Mouse (Mus musculus) CH12.LX (cell line): Measurements from ENCODE around the gene Arfip2. TPM values are rescaled to one million over a fixed set of nuclear protein-coding genes. Genes with fewer than 3 reads are reported as not detected.

ENCODE experiments used
- DNase-seq: peaks from one replicate; pipeline ENCODE4 v3.0.0-alpha.2; 2013; ENCODE audit errors: extremely low read depth
- H3K27ac ChIP-seq: 2 replicates; pipeline ENCODE4 v1.5.1; 2012; ENCODE audit warnings: low read depth, mild to moderate bottlenecking, control low read depth, moderate library complexity; ENCODE audit not compliant: insufficient read depth
- H3K27me3 ChIP-seq: replicated peaks from 2 replicates; pipeline ENCODE3; 2012; ENCODE audit warnings: inconsistent platforms
- H3K36me3 ChIP-seq, 2 experiments: replicated peaks in 1 of 2; 2 replicates each; pipeline versions ENCODE3 to v1.6.1; 2012; ENCODE audit warnings: inconsistent platforms in 1 of 2, low read length in 1 of 2, mild to moderate bottlenecking in 1 of 2, mixed read lengths in 1 of 2, moderate library complexity in 1 of 2; ENCODE audit not compliant: control insufficient read depth in 1 of 2, insufficient read depth in 1 of 2
- H3K4me1 ChIP-seq, 2 experiments: 2 replicates each; pipeline ENCODE4 v1.6.1; 2012; ENCODE audit warnings: inconsistent platforms in 1 of 2, moderate library complexity in 1 of 2; ENCODE audit not compliant: insufficient read depth in 2 of 2, control insufficient read depth in 1 of 2
- H3K4me2 ChIP-seq: 2 replicates; pipeline ENCODE4 v1.6.1; 2012; ENCODE audit warnings: low read depth, mild to moderate bottlenecking, control low read depth; ENCODE audit not compliant: poor library complexity, insufficient read depth, severe bottlenecking
- H3K4me3 ChIP-seq, 3 experiments: fragments of 150-350 bp in 1 of 3; sonication (generic) in 1 of 3; replicated peaks in 1 of 3; 2 replicates each; pipeline versions ENCODE3 to v1.5.1; 2011 to 2012; ENCODE audit warnings: low read depth in 2 of 3, low read length in 2 of 3, mild to moderate bottlenecking in 2 of 3, moderate library complexity in 2 of 3, control low read depth in 1 of 3, improper control_type of control experiment in 1 of 3, inconsistent platforms in 1 of 3, mixed read lengths in 1 of 3; ENCODE audit not compliant: poor library complexity in 1 of 3
- H3K79me2 ChIP-seq: replicated peaks from 2 replicates; pipeline ENCODE4 v1.6.1; 2012; ENCODE audit warnings: mild to moderate bottlenecking, moderate library complexity; ENCODE audit not compliant: control insufficient read depth, poor library complexity, insufficient read depth, severe bottlenecking; ENCODE audit errors: extremely low read depth
- H3K9ac ChIP-seq: 2 replicates; pipeline ENCODE4 v1.6.1; 2012; ENCODE audit warnings: low read depth, mild to moderate bottlenecking, control low read depth, moderate library complexity; ENCODE audit not compliant: insufficient read depth
- H3K9me3 ChIP-seq: replicated peaks from 2 replicates; pipeline ENCODE3; 2012; ENCODE audit warnings: low read length, inconsistent platforms, mixed read lengths
- BHLHE40 ChIP-seq: IDR thresholded peaks from 2 replicates; pipeline ENCODE4 v1.6.1; 2011; ENCODE audit warnings: mild to moderate bottlenecking, low read depth, low read length, improper control_type of control experiment
- E2F4 ChIP-seq: IDR thresholded peaks from 2 replicates; pipeline ENCODE4 v1.6.1; 2011; ENCODE audit warnings: low read depth, low read length, improper control_type of control experiment; ENCODE audit not compliant: insufficient replicate concordance
- GABPA ChIP-seq: IDR thresholded peaks from 2 replicates; pipeline ENCODE4 v1.6.1; 2012; ENCODE audit warnings: low read depth, low read length, improper control_type of control experiment, inconsistent platforms; ENCODE audit not compliant: insufficient replicate concordance
- MEF2A ChIP-seq: IDR thresholded peaks from 2 replicates; pipeline ENCODE4 v1.6.1; 2014; ENCODE audit warnings: low read depth, mild to moderate bottlenecking, inconsistent platforms, low read length, improper control_type of control experiment, borderline replicate concordance
- MXI1 ChIP-seq: IDR thresholded peaks from 2 replicates; pipeline ENCODE4 v1.6.1; 2011; ENCODE audit warnings: mild to moderate bottlenecking, low read depth, low read length, improper control_type of control experiment
- NRF1 ChIP-seq: IDR thresholded peaks from 2 replicates; pipeline ENCODE4 v1.6.1; 2014; ENCODE audit warnings: low read depth, mild to moderate bottlenecking, inconsistent platforms, low read length, improper control_type of control experiment, moderate library complexity
- SMC3 ChIP-seq: IDR thresholded peaks from 2 replicates; pipeline ENCODE4 v1.6.1; 2011; ENCODE audit warnings: low read depth, low read length, improper control_type of control experiment
- TCF12 ChIP-seq: IDR thresholded peaks from 2 replicates; pipeline ENCODE4 v1.6.1; 2014; ENCODE audit warnings: low read depth, mild to moderate bottlenecking, inconsistent platforms, low read length, improper control_type of control experiment
- ZKSCAN1 ChIP-seq: IDR thresholded peaks from 2 replicates; pipeline ENCODE4 v1.6.1; 2012; ENCODE audit warnings: low read depth, inconsistent platforms, low read length, improper control_type of control experiment, borderline replicate concordance
- ZNF384 ChIP-seq: IDR thresholded peaks from 2 replicates; pipeline ENCODE4 v1.6.1; 2012; ENCODE audit warnings: low read depth, low read length, improper control_type of control experiment, inconsistent platforms
- dilution Hi-C: fragments of 300-500 bp; cut with MboI; formaldehyde crosslinking; loops from 2 replicates; pipeline ENCODE4 v1.14.3; 2020; ENCODE audit warnings: low sequenced_read_pairs; ENCODE audit not compliant: extremely low pct_unique_long_range_greater_than_20kb, extremely low pct_ligation_motif_present
- in situ Hi-C: fragments of 300-500 bp; cut with MboI; formaldehyde crosslinking; loops from 3 replicates; pipeline ENCODE4 v1.14.3; 2019; ENCODE audit warnings: low sequenced_read_pairs, low pct_ligation_motif_present, low pct_unique_long_range_greater_than_20kb, mixed read lengths
- polyA plus RNA-seq: library from polyadenylated mRNA; unstranded; fragments of >175 nt; gene quantifications from 2 replicates; pipeline ENCODE4 v1.2.1, GENCODE M21; 2012; ENCODE audit warnings: low read depth; ENCODE audit not compliant: insufficient read length
- total RNA-seq, 2 experiments: library from RNA; depleted of rRNA; stranded (reverse); fragments of 300-350 nt in 1 of 2; fragments of >200 nt in 1 of 2; gene quantifications; 2 replicates each; pipeline ENCODE4 v1.2.3; 2012 to 2014

Gene Arfip2
- total and polyA plus RNA-seq, 3 experiments = 50.1 to 55.6 (median 54.8) TPM

GRCm38 (mm10) chr7:105633127-105633800 is 7.0 kb downstream of the Arfip2 start, which contains the start of gene Trim3:
Gene Trim3 (minus strand): TSS chr7:105633571.
- peak within 1 kb of the TSS; percentile 51 for H3K9ac ChIP-seq
- no peaks in the 10 kb centered on the region for H3K9me3 ChIP-seq
- H3K4me1 ChIP-seq = peaks cover 3 to 28% of the 10 kb centered on the region in 2 experiments; a peak in 3 of 4 replicates
- peak; percentile 53 for DNase-seq
- H3K27me3 ChIP-seq = peaks cover 9% of the 10 kb centered on the region
- H3K27ac ChIP-seq = no peak within 1 kb of the TSS
- H3K36me3 ChIP-seq = peaks cover 18 to 37% of the 10 kb centered on the region in 2 experiments
- H3K4me2 ChIP-seq = peak within 1 kb of the TSS; percentile 84
- dilution Hi-C loops = no loop called here
- no peaks in the 10 kb centered on the region for H3K79me2 ChIP-seq
- in situ Hi-C loops = no loop called here
- TF ChIP-seq NRF1 (peak; percentile 64), TCF12 (no peak), BHLHE40 (peak; percentile 85), SMC3 (no peak), ZKSCAN1 (no peak), GABPA (no peak), MXI1 (0 out of 2 replicates have a peak, but pooled peaks have one; percentile 20)
- TF ChIP-seq, all 38 proteins: peak for 3
- H3K4me3 ChIP-seq = peak within 1 kb of the TSS; percentile 53 to 76 (median 69)

GRCm38 (mm10) chr7:105632551-105632972 is 7.7 kb downstream of the Arfip2 start:
- Histone ChIP-seq H3K4me3 (peak overlapping the region in 2 of 3 experiments; percentile 69 to 76), H3K4me1 (peaks cover 3 to 33% of the 10 kb centered on the region in 2 experiments; a peak in 3 of 4 replicates), H3K27me3 (peaks cover 9% of the 10 kb centered on the region), H3K9me3 (no peaks in the 10 kb centered on the region), H3K4me2 (peak overlapping the region; percentile 84), H3K9ac (peak overlapping the region; percentile 51; the same call in 1 of the 2 replicates), H3K79me2 (no peaks in the 10 kb centered on the region), H3K27ac (no peak overlapping the region), H3K36me3 (peaks cover 15 to 30% of the 10 kb centered on the region in 2 experiments)
- DNase-seq = no peak
- in situ Hi-C loops (no loop called here), dilution Hi-C loops (no loop called here)
- TF ChIP-seq MEF2A = no peak
- TF ChIP-seq ZNF384 = peak; percentile 85

- Histone ChIP-seq H3K9ac (no peak overlapping the region), H3K4me1 (peaks cover 3 to 40% of the 10 kb centered on the region in 2 experiments; a peak in 3 of 4 replicates), H3K4me2 (no peak overlapping the region), H3K9me3 (no peaks in the 10 kb centered on the region), H3K36me3 (peaks cover 0 to 12% of the 10 kb centered on the region in 2 experiments), H3K4me3 (no peak overlapping the region), H3K79me2 (no peaks in the 10 kb centered on the region), H3K27me3 (peaks cover 9% of the 10 kb centered on the region), H3K27ac (no peak overlapping the region)
- in situ Hi-C loops (no loop called here), dilution Hi-C loops (no loop called here)
- TF ChIP-seq NRF1 (no peak), BHLHE40 (no peak), E2F4 (no peak)
- DNase-seq = no peak
Observed at GRCm38 (mm10) chr7:105628633-105629032, 11.6 kb downstream of the Arfip2 start.
